Mouse (Mus musculus) thymus, adult 2 months (tissue): ENCODE results near the gene Morc1.

Experiments used
- CTCF ChIP-seq: fragments of 200-500 bp; IDR thresholded peaks from 2 replicates; pipeline ENCODE4 v1.5.1; 2012; ENCODE audit warnings: mild to moderate bottlenecking, control low read depth, low read length, moderate library complexity, borderline replicate concordance; ENCODE audit not compliant: control insufficient read depth, poor library complexity, insufficient read depth; ENCODE audit errors: extremely low read depth
- POLR2A ChIP-seq: fragments of 200-500 bp; IDR thresholded peaks from 2 replicates; pipeline ENCODE4 v1.6.1; 2012; ENCODE audit warnings: mild to moderate bottlenecking, low read length, control low read depth, moderate library complexity; ENCODE audit not compliant: control insufficient read depth, poor library complexity, insufficient read depth; ENCODE audit errors: extremely low read depth

DNA sequence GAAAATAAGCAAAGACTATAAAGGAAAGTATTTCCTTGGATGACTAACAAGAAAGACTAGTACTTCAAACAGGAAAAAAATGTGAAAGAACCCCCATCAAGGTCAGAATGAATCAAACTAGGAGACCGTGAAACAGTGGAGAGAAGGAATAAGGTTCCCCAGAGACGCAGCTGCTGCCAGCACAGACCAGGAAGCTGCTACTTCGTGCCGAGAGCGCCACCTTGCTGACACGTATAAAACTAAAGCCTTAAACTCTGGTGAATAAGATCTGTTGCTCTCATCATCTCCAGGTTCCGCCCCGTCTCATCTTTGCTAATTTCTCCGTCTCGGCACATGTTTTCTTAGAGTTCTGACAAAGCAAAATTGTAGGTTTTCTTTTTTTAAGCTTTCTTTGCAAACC lies 244.6 kb downstream of the Morc1 start:
- TF ChIP-seq CTCF (peak; percentile 79; the same call in 1 of the 2 replicates), POLR2A (no peak)
